Mouse (Mus musculus) layer of hippocampus, adult 18-20 months (tissue): ENCODE data around the gene Eps15l1. TPM values are rescaled to one million over a fixed set of nuclear protein-coding genes. Genes with fewer than 3 reads are reported as not detected.

Experiments used
- DNase-seq, 2 experiments: peaks; one replicate each; pipeline ENCODE4 v3.0.0; 2022; ENCODE audit warnings: low spot score in 2 of 2
- total RNA-seq, 2 experiments: library from RNA; stranded (reverse); gene quantifications; 2 replicates each; pipeline ENCODE4 v1.2.3; 2021

Gene Eps15l1
- total RNA-seq, 2 experiments from 2014 or later: 60.6 to 67.8 TPM

DNA sequence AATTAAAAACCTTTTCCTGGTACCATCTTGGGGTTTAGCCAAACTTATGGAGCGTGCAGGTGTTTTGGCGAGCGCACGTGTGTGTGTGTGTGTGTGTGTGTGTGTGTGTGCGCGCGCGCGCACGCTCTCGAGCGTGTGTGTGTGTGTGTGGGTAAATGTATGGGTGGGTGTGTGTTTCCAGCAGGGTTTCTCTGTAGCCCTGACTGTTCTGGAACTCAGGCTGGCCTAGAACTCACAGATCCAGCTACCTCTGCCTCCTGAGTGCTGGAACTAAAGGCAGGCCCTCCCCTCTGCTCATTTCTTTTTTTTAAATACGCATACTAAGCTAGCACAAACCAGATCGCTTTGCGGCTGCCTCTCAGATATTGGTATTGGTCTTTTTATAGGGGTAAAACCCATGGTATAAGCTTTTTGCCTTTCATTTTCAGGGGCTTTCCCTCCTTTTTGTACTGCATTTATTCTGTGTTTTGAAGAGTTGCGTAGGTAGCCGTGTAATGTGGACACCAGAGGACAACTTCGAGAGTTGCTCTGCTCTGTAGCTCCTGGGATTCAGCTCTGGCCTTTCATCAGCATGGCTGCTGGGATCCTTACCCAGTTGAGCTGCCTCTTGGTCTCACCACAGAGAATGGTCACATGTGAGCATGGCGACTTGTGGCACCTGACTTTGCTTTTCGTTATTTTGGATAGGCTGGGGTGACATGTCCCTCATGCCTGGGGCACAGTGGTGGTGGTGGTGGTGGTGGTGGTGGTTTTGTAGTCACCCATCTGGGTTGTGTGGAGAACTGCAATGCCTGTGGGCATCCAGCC, 99.4 kb downstream of the Eps15l1 start:
- no peak for DNase-seq

DNA sequence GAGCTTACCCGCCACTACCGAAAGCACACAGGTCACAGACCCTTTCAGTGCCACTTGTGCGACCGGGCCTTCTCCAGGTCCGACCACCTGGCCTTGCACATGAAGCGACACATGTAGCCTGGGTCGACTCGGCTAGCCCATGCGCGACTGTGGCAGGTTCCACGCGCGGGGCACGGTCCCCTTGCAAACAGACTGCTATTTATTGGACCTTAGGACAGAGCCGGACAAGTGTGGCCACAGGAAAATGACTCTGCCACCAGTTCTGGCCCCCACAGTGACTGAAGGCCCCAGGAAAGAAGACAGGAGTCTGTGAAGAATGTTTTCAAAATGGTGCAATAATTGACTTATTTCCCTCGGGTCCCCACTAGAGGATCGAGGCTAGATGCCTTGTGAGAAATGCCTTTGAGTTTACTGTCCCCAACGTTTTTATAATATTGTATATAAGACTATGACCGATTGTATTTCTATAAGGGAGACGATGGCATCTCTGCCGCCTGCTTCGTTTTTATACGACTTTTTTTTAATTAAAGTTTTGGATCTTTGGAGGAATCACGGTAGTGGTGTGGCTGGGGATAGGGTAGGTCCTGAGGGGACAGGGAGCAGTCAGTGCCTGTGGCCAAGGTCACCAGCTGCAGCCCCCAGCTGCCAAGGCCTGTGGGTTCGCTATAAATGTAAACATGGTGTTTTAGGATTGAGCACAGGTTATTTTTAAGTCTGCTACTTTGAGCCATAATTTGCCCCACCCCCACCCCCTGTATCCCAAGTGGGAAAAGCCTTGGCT, 100.3 kb downstream of the Eps15l1 start:
- no peak for DNase-seq

GRCm38 (mm10) chr8:72319921-72320802, 101.1 kb downstream of the Eps15l1 start:
- DNase-seq: no peak

DNA sequence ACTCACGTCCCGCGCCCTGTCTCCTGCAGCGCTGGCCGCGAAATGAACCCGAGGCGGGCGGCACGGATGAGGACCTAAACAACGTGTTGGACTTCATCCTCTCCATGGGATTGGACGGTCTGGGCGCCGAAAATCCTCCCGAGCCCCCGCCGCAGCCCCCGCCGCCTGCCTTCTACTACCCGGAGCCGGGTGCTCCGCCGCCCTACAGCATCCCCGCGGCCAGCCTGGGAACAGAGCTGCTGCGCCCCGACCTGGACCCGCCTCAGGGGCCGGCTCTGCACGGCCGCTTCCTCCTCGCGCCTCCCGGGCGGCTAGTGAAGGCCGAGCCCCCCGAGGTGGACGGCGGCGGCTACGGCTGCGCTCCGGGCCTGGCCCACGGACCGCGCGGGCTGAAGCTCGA, 101.9 kb downstream of the Eps15l1 start:
- no peak for DNase-seq

- DNase-seq: peak; percentile 78 to 88
These were observed 102.4 kb downstream of the Eps15l1 start, which contains the start of gene Klf2 for GRCm38 (mm10) chr8:72318801-72319322. Gene Klf2, plus strand, starts transcription at chr8:72319033.

DNA sequence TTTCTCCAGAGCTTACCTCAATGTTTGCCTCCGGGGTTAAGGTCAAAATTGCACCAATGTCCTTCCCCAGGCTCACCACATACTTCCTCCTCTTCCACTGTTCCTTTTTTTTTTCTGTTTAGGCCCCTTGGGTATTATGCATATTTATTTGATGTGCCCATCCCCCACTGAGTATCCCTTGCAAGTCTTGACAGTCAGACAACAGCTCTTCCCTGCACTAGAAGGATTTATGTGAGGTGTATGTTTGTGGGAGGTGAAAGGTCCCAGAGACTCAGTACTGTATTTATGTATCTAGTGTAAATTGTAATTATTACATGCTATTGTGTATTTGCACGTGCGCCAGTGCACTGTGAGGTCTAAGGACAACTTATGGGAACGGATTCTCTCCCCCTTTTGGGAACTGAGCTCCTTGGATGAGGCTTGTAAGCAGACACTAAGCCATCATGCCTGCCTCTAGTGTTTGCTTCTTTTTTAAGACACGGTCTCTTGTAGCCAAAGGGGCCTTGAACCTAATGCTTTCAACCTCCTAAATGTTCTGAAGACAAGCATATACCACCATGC, 103.4 kb downstream of the Eps15l1 start:
- DNase-seq: no peak

DNA sequence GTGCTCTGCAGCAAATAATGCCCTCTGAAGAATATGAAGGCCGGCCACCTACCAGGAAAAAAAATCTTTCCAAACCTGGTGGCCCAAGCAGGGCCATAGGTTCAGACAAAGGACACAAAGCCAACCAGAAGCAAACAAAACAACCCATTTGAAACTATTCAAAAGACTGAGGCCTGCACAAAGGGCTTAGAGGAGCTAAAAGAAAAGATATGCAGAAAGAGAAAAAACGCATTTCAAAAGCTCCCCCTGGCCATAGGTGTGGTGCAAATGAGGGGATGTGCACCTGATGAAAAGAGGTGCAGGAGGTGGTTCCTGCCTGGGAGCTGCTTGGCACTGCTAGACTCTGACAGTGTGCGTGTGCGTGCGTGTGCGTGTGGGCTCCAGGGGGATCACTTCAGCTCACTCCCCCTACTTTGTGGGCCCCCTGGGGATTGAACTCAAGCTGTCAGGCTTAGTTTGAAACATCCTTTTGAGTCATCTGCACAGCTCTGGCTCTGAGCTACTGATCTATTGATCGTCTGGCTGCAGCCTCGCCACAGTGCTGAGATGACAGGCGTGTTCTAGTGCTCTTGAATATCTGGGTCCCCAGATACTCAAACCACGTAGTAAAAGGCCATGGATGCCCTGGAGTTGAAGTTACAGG, 105.1 kb downstream of the Eps15l1 start:
- no peak for DNase-seq

GRCm38 (mm10) chr8:72312926-72313518, 108.2 kb downstream of the Eps15l1 start:
- no peak for DNase-seq

DNA sequence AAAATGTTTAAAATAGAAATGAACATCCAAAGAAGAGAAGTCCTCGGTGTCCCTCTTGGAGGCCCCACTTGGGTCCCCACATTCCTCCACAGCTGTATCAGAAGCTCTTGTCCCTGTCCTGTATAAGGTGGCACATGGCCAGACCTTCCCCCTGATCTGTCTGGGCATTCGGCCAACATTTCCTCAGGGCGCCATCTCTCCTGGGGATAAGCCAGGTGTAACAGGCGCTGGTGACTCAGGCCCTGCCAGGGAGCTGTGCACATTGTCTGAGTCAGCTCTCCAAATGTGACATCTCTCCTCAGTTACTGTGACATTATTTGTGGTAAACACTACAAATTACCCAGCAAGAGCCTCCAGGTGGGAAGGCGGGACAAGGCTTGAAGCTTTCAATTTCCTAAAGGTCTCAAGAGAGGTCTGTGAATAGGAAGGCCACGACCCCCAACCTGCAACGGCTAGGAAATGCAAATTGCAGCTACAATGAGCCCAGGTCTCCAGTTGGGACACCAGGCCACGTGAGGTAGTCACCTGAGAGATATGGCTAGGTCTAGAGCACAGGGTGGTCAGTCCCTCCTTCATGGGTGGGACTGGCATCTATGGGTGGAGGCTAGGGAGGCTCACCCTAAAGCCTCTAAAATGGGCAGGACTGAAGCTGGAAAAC, 110.3 kb downstream of the Eps15l1 start:
- peak; percentile 61 to 85 for DNase-seq

DNA sequence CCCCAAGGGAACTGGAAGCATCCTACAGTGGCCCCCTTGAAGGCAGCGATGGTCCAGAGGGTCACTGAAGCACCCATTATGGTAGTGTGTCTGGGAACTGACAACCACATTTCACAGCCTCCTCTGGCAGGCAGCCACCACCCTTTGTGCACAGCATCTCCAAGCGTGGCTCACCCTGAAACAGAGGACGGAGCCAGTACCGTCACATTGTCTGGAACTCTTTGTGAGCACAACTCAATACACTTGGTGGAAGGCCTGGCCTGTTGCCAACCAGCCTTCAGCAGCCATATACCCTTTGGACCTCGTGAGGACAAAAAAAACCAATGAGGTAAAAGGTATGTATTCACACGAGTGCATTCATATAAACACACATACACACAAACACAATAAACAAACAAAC, 113.0 kb downstream of the Eps15l1 start:
- no peak for DNase-seq

- DNase-seq: no peak
These were observed 114.3 kb downstream of the Eps15l1 start for GRCm38 (mm10) chr8:72306913-72307312.

- DNase-seq: no peak
These were observed 115.9 kb downstream of the Eps15l1 start, which contains the start of gene Gm10282 for GRCm38 (mm10) chr8:72305210-72305905. Gene Gm10282, minus strand, starts transcription at chr8:72305260.

DNA sequence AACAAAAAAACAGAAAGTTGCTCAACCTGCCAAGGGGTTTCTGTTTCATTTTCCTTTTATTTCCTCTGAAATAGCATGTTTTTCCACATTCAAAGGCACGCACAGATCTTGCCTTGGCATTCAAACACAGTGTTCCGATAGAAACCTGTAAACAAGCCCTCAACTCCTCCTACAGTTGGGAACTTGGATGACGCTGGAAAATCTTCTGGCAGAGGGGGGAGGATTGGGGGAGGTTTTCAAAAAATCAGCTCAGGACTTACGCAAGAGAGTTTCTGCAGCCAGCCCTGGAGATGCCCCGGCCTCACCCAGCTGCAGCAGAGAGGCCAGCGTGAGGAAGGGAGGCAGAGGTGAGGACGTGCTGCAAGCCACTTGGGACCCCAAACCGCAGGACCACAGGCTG, 117.6 kb downstream of the Eps15l1 start:
- DNase-seq: peak in 1 of 2 experiments; percentile 74

DNA sequence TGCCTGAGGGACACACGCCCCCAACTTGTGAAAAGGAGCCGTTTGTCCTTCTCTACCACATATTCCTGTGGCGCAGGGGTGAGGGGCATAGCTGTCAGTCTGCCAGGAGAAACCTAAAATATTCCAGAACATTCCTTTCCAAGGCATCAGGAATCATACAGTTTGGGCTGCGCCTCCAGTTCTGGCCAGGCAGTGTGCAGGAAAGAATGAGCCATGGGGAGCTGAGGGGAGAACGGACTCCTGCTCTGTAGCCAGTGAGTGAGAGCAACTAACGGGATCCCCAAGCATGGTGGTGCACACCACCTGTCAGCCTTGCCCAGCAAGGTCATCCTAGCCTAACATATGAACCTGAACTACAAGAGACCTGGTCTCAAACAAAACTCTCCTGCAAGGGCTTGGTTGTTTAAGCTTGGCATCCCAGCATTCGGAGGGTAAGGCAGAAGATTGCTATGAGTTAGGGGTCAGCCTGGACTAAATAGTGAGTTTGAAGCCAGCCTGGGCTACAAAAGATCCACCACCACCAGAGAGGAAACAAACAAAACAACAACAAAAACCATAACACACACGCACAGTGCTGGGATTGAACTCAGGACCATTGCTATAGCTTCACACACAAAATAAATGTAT, 118.2 kb downstream of the Eps15l1 start:
- no peak for DNase-seq

- DNase-seq: no peak
These were observed 119.8 kb downstream of the Eps15l1 start for GRCm38 (mm10) chr8:72301497-72301896.

DNA sequence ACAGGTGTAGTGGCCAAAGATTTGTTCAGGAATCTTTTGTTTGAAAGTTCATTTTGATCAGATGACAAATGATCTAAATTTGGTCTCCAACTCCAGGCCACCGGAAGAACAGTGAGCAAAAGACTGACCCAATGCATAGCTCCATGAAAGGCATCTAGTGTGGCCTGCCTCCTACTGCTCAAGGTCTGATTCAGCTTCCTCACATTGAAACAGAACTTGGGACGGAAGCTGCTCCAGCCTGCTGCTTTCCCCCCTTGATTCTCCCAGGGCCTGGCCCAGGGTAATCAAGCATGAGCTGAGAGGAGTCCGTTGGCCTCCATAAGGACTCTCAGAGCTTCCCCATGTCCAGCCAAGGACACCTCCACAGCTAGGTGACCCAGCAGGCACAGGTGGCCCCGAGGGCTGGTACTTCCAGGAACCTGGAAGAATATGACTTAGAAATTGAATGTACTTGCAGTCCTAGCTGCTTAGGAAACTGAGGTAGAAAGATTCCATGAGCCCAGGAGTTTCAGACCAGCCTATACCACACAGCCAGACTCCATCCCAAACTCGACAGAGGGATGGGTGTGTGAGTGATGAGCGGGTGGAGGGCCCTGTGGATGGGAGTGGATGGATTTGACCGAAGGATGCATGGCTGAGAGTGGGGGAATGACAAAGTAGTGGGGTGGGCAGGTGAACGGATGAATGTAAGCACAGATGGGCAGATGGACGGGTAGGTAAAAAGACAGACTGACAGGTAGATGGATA, 120.4 kb downstream of the Eps15l1 start:
- DNase-seq: no peak

DNA sequence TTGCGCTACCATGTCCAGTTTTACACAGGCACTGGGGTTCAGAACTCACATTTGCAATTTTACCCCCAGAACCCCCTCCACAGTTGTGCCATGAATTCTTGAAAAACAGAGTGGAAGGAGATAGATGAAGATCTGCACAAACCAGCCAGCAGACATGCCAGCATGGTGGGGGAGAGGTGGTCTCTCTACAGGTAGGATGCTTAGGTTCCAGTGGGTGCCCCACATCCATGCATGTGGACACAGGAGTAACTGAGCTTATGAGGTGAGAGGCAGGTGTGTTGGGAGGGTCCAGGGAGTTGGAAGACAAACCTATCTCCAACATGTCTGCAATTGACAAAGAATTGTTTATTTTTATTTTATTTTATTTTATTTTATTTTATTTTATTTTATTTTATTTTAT, 122.3 kb downstream of the Eps15l1 start:
- no peak for DNase-seq
